Mouse (Mus musculus) cerebellum, adult (tissue): ENCODE measurements at regions not wholly inside any gene's neighbourhood (a gene's known extent, or its start where the extent isn't known, plus 50 kb on each side); places are given as distances from the start of the nearest gene placed in this dataset.

Source experiments
- ATAC-seq: cut with Nextera tagmentation; 2 replicates; pipeline ENCODE4 v1.9.2; 2017; ENCODE audit warnings: mild to moderate bottlenecking, moderate library complexity, mixed read lengths; ENCODE audit not compliant: insufficient number of reproducible peaks, low FRiP score, low TSS enrichment

GRCm38 (mm10) chr6:31292081-31292480, 106.5 kb upstream of the Mkln1 start:
- no peak for ATAC-seq

- no peak for ATAC-seq
Measured at GRCm38 (mm10) chr6:31293008-31293407, 105.5 kb upstream of the Mkln1 start.

DNA sequence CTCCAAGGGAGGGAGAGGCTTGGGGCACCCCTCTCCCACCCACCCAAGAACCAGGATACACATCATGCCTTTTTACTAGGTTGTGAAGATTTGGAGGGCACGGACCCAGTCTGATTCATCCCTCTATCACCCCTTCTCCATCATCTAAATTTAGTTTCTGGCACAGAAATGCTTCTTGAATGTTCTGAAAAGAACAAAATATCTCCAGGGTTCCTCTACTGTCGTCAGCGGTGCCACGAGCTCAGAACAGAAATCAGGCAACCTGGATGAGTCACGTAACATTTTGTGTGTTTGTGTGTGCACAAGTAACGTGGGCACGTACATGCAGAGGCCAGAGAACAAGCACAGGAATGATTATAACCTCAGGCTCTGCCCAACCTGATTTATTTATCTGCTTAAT, 99.1 kb upstream of the Mkln1 start:
- no peak for ATAC-seq

DNA sequence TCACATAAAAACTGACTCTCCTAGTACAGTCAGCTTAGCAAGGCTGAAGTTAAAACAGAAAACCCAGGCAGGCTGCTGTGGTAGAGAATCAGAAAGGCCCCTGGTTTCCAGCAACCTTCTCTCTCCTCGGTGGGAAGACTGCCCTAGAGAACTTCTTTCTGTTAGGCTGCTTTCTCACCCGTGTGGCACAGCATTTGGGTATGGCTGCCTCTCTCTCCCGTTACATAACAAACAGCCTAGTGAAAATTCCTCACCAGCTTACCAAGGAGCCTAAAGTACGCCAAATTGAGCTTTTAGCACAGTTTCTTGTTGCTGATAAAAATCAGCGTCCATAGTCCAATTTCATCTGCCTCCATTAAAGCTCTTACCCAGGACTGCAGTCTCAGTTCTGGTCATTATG, 92.8 kb upstream of the Mkln1 start:
- no peak for ATAC-seq

GRCm38 (mm10) chr6:31307047-31307633, 91.4 kb upstream of the Mkln1 start:
- no peak for ATAC-seq

DNA sequence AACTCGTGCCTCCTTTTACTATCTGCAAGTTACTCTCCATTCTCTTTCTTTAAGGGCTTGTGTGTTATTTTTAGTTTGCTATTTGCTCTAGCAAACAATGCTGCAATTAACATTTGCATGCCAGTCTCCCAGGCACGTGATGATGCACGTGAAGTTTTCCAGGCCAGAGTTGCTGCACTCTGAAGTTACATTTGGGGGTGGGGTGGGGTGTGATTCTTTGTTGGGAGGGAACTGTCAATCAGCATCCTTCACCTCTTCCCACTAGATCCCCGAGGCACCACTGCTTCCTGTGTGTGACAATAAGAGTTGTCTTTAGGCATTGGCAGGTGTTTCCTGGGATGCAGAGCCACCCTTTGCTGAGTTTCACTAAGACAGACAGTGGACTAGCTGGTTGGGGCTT, 90.6 kb upstream of the Mkln1 start:
- ATAC-seq = no peak

GRCm38 (mm10) chr6:31310660-31311059, 87.9 kb upstream of the Mkln1 start:
- ATAC-seq = no peak

DNA sequence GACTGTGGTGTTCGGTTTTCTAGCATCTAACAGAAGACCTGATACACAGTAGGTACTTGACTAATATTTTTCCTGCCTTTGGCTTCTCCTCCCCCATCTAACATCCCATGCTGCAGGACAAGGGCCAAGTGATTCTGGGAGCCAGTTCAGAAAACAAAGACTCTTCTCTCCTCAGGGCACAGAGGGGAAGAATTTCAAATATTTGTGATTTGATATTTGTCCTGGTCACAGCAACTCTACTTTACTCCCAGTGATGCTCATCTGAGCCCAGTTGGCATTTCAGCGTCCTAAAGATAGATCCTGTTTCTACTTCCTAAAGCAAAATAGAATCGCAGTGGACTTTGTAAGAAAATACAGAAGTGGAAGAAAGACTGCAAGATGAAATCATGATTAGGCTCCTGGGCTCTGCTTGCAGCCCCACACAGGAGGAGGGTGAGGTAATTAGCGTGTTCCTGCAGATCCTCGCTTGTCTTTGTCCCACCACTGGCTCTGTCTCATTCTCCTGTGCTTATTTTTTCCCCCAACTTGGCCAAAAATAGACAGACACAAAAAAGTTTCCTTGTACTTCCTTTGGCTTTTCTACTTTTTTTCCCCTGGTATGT, 84.6 kb upstream of the Mkln1 start:
- ATAC-seq = no peak

- ATAC-seq = no peak
Measured at GRCm38 (mm10) chr6:31317741-31318225, 80.8 kb upstream of the Mkln1 start.

DNA sequence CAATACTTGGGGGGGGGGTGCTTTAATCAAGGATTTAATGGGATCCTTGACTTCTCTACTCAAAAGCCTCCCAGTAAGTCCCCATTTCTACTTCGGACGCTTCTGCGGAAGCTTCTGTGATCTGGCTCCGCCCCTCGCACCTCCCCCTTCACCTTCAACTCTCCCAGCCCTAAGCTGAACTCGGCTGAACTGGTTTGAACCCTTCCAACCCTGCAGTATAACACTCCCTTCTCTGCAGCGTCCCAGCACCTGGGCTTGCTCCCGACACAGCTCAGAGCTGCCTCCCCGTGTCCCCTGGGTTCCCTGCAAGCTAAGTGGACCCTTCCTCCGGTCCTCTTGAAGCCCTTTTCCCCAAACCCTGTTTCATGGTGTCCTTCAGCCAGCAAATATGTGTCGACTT, 80.0 kb upstream of the Mkln1 start:
- ATAC-seq = 0 out of 2 replicates have a peak, but pooled peaks have one; percentile 20

- no peak for ATAC-seq
Measured at GRCm38 (mm10) chr6:31319431-31319830, 79.1 kb upstream of the Mkln1 start.

- no peak for ATAC-seq
Measured at GRCm38 (mm10) chr6:31320141-31320830, 78.2 kb upstream of the Mkln1 start.

DNA sequence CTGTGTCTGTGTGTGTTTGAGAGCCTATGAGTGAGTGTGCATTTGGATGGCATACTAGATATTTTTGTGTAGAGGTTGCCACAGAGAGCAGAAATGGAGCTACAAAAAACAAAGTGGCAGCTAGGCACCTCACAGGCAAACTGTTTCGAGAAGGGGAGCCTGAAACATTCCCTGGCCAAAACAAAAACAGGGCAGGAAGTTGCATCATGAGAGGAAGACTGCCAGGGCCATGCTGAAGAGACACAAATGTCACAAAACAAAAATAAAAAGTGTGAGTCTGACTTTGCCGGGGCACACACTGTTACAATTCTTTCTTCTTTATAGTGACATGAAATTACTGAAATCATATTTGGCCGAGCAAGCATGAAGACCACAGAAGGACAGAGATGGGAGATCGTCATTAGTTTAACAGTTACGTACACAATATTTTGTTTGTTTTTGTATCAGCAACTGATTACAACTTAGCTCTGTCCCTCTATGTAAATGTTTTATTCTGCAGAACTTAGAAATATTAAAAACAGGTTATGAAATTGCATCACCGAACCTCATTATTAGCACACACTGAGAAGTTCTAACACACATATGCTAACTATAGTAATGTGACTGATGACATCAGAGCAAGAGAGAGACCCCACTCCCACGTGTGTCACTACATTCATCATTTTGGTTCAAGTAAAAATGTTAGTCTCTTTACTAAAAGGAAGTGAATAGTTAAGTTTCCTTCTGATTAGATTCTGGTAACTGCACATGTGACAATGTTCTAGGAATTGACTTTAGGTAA, 77.3 kb upstream of the Mkln1 start:
- ATAC-seq = no peak

GRCm38 (mm10) chr6:31321902-31322301, 76.6 kb upstream of the Mkln1 start:
- no peak for ATAC-seq

DNA sequence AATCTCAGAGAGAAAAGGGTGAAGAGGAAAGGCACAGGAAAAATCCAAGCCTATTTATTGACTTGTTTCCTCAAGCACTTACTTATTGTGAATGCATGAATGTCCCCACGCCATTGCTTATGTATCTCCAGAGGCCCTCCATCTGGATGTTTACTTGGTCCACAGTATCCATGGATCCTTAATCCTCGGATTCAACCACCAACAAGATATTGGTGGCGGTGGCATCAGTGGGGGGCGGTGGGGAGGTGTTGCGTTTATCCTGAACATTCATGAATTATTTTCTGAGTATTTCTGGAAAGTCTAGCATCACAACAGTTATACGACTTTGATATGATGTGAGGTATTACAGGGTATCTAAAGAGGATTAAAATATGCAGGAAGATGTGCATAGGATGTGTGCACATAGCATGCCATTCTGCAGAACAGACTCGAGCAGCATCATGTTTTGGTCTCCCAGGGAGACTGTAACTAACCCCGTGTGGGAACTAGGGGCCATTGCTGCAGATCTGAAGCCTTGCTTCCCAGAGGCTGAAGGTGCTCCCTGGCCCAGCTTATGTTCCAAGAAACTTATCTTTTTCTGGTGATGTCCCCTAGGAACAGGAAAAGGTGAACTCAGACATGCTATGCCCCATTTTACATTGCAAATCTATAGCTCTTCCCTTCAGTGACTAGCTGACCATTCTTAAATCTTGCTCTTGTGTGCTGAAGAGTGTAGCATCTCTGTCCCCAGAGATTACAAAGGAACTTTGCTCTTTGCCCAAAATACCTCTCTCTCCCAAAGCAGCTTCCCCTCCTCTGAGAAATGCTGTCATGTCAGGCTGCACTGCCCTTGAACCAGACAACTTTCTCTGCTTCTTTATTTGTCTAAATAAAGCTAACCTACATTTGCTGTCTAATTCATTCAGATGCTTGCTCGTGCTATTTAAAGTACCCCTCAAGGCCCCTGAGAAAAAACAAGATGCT, 75.0 kb upstream of the Mkln1 start:
- ATAC-seq = no peak

DNA sequence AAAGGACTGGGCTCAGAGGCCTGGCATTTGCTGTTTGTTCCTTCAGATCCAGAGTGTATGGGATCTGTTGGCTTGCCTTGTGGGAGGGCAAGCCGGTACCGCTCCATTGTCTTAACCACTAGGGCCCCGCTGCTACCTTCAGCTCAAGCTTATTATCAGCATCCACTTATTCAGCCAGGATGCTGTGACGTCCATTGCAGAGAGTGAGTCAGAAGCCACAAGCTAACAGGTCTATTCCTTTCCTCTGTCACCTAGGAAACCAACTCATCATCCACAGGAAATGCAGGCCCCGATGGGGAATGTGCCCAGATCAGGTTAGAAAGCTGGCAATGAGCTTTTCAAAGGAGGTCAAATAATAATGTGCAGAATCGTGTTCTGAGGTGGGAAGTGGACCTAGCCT, 73.8 kb upstream of the Mkln1 start:
- ATAC-seq = no peak

- ATAC-seq = no peak
Measured at GRCm38 (mm10) chr6:31325621-31326020, 72.9 kb upstream of the Mkln1 start.

DNA sequence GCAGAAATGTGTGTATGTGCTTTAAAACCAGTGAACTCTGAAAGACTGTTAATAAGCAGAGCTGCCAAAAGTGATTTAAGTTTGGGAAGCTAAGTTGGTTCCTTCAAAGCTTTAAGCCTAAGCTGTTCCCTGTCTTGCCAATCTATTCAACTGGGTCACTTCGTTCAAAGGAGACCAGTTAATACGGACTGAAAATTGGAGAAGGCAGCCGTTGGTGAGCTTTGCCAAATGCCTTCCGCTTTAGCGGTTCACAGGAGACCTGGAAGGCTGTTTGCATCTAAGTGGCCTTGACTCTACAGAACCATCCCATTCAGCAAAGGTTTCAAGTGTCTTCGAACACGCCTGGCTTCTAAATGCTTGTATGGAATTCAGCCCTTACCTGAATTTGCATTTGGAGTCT, 68.2 kb upstream of the Mkln1 start:
- no peak for ATAC-seq

DNA sequence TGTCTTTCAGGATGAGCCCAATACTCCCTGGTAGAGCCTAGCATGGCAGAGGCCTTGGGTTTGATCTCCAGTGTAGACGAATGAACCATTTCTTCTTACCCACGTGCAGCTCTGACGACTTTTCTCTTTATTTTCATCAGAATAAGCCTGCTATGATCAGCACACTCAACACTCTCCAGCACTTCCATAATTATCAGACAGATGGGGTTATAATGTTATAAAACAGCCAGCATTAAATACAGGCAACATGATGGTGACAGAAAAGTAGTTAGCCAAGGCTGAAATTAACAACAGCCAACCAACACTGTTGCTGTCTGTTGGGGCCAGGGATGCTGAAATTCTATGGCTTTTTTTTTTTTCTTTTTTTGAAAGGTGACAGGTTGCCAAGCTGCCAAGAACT, 67.7 kb upstream of the Mkln1 start:
- no peak for ATAC-seq

DNA sequence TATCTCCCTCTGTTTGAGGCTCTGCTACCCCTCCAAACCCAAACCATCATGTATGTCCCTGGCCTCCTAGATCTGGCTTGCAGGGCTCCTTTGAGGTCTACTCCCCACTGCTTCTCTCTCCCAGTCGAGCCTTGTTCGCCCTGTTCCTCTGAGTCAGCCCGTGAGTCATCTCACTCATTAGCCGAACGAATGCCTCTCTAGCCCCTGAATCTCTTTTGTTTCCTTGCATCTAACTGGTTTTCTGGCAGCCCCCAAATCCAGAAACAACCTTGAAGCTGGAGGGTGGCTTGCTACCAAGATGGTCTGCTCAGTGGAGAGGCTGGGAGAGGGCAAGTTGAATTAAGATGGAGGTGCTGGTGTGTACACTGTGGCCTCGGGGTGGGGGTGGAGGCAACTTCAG, 66.3 kb upstream of the Mkln1 start:
- ATAC-seq = no peak
